Mouse (Mus musculus): ENCODE data around the gene Pibf1. TPM values are rescaled to one million over a fixed set of nuclear protein-coding genes. Genes with fewer than 3 reads are reported as not detected.

The Pibf1 gene
- total and polyA plus RNA-seq, 3 experiments: 8.4 to 11.0 TPM; not detected in 1

GRCm38 (mm10) chr14:99278763-99279486 lies 179.7 kb downstream of the Pibf1 start:
- peaks cover 0 to 3% of the 10 kb centered on the region in 2 experiments; a peak in 2 of 4 replicates for H3K36me3 ChIP-seq (ENCODE audit: control insufficient read depth in 1 of 2, insufficient read depth in 2 of 2, low read length in 2 of 2)
- no peak overlapping the region for H3K4me3 ChIP-seq (ENCODE audit: control insufficient read depth in 1 of 2, insufficient read depth in 1 of 2, low read depth in 2 of 2, low read length in 2 of 2)
- H3K4me1 ChIP-seq (ENCODE audit: control insufficient read depth in 1 of 2, insufficient read depth in 2 of 2, low read length in 2 of 2): peaks cover 3 to 8% of the 10 kb centered on the region in 2 experiments; a peak in 3 of 4 replicates
- no peak for TF ChIP-seq EP300 (IDR thresholded peaks at IDR 0.05; ENCODE audit: low read depth in 1 of 2, low read length in 2 of 2)
- no peak for TF ChIP-seq POLR2AphosphoS2 (IDR thresholded peaks at IDR 0.05; ENCODE audit: low read length)
- TF ChIP-seq MXI1 (IDR thresholded peaks at IDR 0.05; ENCODE audit: low read depth, low read length): no peak
- TF ChIP-seq RAD21 (IDR thresholded peaks at IDR 0.05; ENCODE audit: low read depth, low read length): no peak
- no peak for TF ChIP-seq UBTF (IDR thresholded peaks at IDR 0.05; ENCODE audit: borderline replicate concordance, insufficient read depth, low read depth, low read length)
- TF ChIP-seq RCOR1 (IDR thresholded peaks at IDR 0.05; ENCODE audit: low read depth, low read length): no peak
- TF ChIP-seq SMC3 (IDR thresholded peaks at IDR 0.05; ENCODE audit: low read depth, low read length): no peak
- TF ChIP-seq ELF1 (IDR thresholded peaks at IDR 0.05; ENCODE audit: low read depth, low read length): no peak
- no peak for TF ChIP-seq POLR2A (IDR thresholded peaks at IDR 0.05; ENCODE audit: control insufficient read depth in 1 of 2, insufficient read depth in 1 of 2, low read depth in 1 of 2, low read length in 2 of 2, poor library complexity in 1 of 2)
- no peak for TF ChIP-seq ETS1 (IDR thresholded peaks at IDR 0.05; ENCODE audit: low read depth, low read length)
- no peak for TF ChIP-seq SIN3A (IDR thresholded peaks at IDR 0.05; ENCODE audit: low read length)
- TF ChIP-seq CHD2 (IDR thresholded peaks at IDR 0.05; ENCODE audit: low read length): no peak
- TF ChIP-seq MYB (IDR thresholded peaks at IDR 0.05; ENCODE audit: low read depth, low read length): no peak
- no peak for TF ChIP-seq ZNF384 (IDR thresholded peaks at IDR 0.05; ENCODE audit: low read depth, low read length)
- no peak for TF ChIP-seq ZKSCAN1 (IDR thresholded peaks at IDR 0.05; ENCODE audit: low read depth, low read length)
- no peak for TF ChIP-seq KAT2A (conservative IDR thresholded peaks at IDR 0.05; ENCODE audit: low read depth, low read length)
- TF ChIP-seq NRF1 (IDR thresholded peaks at IDR 0.05; ENCODE audit: insufficient read depth, low read depth, low read length, poor library complexity, severe bottlenecking): no peak
- TF ChIP-seq CTCF (IDR thresholded peaks at IDR 0.05 in 2 of 3, conservative IDR thresholded peaks at IDR 0.05 in 1 of 3; ENCODE audit: control insufficient read depth in 1 of 3, insufficient read depth in 1 of 3, low read depth in 2 of 3, low read length in 3 of 3, poor library complexity in 1 of 3, severe bottlenecking in 1 of 3): no peak
- no peak for DNase-seq (ENCODE audit: low read depth, low spot score)
- H3K9me3 ChIP-seq (replicated peaks; ENCODE audit: insufficient read depth, low read length): no peaks in the 10 kb centered on the region
- H3K27ac ChIP-seq (ENCODE audit: control insufficient read depth, low read depth, low read length): no peak overlapping the region
- H3K79me2 ChIP-seq (ENCODE audit: control insufficient read depth, insufficient read depth, low read length, poor library complexity): no peaks in the 10 kb centered on the region
- H3K9ac ChIP-seq (ENCODE audit: control insufficient read depth, low read depth, low read length, poor library complexity, severe bottlenecking): no peak overlapping the region
- H3K27me3 ChIP-seq (ENCODE audit: control insufficient read depth in 1 of 2, insufficient read depth in 2 of 2, low read length in 2 of 2): no peaks in the 10 kb centered on the region

DNA sequence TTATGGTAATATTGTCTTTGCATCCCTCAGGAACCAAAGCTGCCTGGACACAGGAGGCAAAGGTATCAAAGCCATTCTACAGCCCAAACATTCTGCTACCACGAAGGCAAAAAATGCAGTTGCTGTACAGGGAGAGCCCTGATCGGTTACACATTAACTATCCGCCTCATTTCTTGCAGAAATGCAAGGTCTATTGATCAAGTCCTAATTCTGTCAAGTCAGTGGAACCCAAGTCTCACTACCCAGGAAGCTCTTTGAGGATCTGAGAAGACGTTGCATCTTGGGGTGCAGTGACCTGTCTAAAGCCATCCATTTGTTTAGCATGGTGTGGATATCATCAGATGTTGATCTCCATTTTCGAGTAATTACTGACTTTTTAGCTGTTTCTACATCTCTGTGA lies 181.2 kb downstream of the Pibf1 start:
- Histone ChIP-seq H3K79me2 (ENCODE audit: control insufficient read depth, insufficient read depth, low read length, poor library complexity) (no peaks in the 10 kb centered on the region), H3K27ac (ENCODE audit: control insufficient read depth, low read depth, low read length) (no peak overlapping the region), H3K9me3 (replicated peaks; ENCODE audit: insufficient read depth, low read length) (no peaks in the 10 kb centered on the region), H3K4me3 (ENCODE audit: control insufficient read depth in 1 of 2, insufficient read depth in 1 of 2, low read depth in 2 of 2, low read length in 2 of 2) (no peak overlapping the region), H3K9ac (ENCODE audit: control insufficient read depth, low read depth, low read length, poor library complexity, severe bottlenecking) (no peak overlapping the region), H3K27me3 (ENCODE audit: control insufficient read depth in 1 of 2, insufficient read depth in 2 of 2, low read length in 2 of 2) (no peaks in the 10 kb centered on the region), H3K36me3 (ENCODE audit: control insufficient read depth in 1 of 2, insufficient read depth in 2 of 2, low read length in 2 of 2) (peaks cover 0 to 8% of the 10 kb centered on the region in 2 experiments; a peak in 2 of 4 replicates), H3K4me1 (ENCODE audit: control insufficient read depth in 1 of 2, insufficient read depth in 2 of 2, low read length in 2 of 2) (peaks cover 3 to 15% of the 10 kb centered on the region in 2 experiments; a peak in 3 of 4 replicates)
- DNase-seq (ENCODE audit: low read depth, low spot score): no peak
- no peak for TF ChIP-seq MAX (IDR thresholded peaks at IDR 0.05; ENCODE audit: low read length)
- TF ChIP-seq TAL1 (IDR thresholded peaks at IDR 0.05; ENCODE audit: low read length): no peak
- TF ChIP-seq USF1 (IDR thresholded peaks at IDR 0.05; ENCODE audit: low read depth, low read length): no peak
- no peak for TF ChIP-seq MAFK (IDR thresholded peaks at IDR 0.05; ENCODE audit: borderline replicate concordance, low read depth, low read length)
- TF ChIP-seq EP300 (IDR thresholded peaks at IDR 0.05; ENCODE audit: low read depth in 1 of 2, low read length in 2 of 2): no peak
- TF ChIP-seq ZC3H11A (IDR thresholded peaks at IDR 0.05; ENCODE audit: low read depth, low read length): no peak
- TF ChIP-seq CTCF (IDR thresholded peaks at IDR 0.05 in 2 of 3, conservative IDR thresholded peaks at IDR 0.05 in 1 of 3; ENCODE audit: control insufficient read depth in 1 of 3, insufficient read depth in 1 of 3, low read depth in 2 of 3, low read length in 3 of 3, poor library complexity in 1 of 3, severe bottlenecking in 1 of 3): no peak
- TF ChIP-seq SIN3A (IDR thresholded peaks at IDR 0.05; ENCODE audit: low read length): no peak
- TF ChIP-seq TBP (IDR thresholded peaks at IDR 0.05; ENCODE audit: low read depth, low read length): no peak
- TF ChIP-seq JUND (IDR thresholded peaks at IDR 0.05; ENCODE audit: low read depth, low read length): no peak
- TF ChIP-seq ETS1 (IDR thresholded peaks at IDR 0.05; ENCODE audit: low read depth, low read length): no peak
- no peak for TF ChIP-seq GABPA (IDR thresholded peaks at IDR 0.05; ENCODE audit: low read depth, low read length)
- no peak for TF ChIP-seq RAD21 (IDR thresholded peaks at IDR 0.05; ENCODE audit: low read depth, low read length)
- no peak for TF ChIP-seq TCF12 (IDR thresholded peaks at IDR 0.05; ENCODE audit: low read depth, low read length)
